Mouse (Mus musculus) left cerebral cortex, postnatal 25 days (tissue): Measurements from ENCODE around the gene Ins2. TPM values are rescaled to one million over a fixed set of nuclear protein-coding genes. Genes with fewer than 3 reads are reported as not detected.

Experiments
- DNase-seq, 2 experiments: peaks; one replicate each; pipeline ENCODE4 v3.0.0; 2022; ENCODE audit warnings: low spot score in 2 of 2, mixed read lengths in 1 of 2
- intact Hi-C: fragments of 180-260 bp; cut with DNase I; formaldehyde crosslinking; loops from one replicate; pipeline ENCODE4 v1.15.1; 2025
- microRNA-seq, 2 experiments: library from miRNA; unstranded; fragments of <30 nt; microRNA quantifications; one replicate each; pipeline ENCODE4 v1.2.0; 2022
- total RNA-seq, 2 experiments: library from RNA; stranded (reverse); gene quantifications; 2 replicates each; pipeline ENCODE4 v1.2.3; 2021

Gene Ins2
- total RNA-seq, 2 experiments from 2014 or later: not detected

DNA sequence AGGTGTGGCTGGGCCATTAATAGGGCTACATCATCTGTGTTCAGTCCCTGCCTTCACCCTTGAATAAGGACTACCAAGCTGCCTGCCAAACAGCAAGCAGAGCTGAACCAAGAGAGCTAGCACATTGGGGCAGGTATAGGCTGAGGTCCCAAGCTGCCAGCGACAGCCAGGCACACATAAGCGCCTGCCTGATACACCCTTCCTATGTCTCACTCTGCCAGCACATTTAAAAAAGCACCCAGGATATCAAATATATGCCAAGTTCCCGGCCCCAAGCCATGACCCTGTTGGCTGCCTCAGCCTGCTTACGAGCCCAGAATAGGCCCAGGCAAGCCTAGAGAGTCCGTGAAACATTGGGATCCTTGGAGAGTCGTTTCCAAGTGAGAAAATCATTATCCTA, 113.4 kb downstream of the Ins2 start:
- no peak for DNase-seq
- intact Hi-C loops: no loop called here

Small RNAs within 50 kb of the gene (microRNA-seq; reads per million reads assigned to microRNA genes)
- 106 to 133 reads per million in 2 experiments for gene Mir483

Other genes with a start within 250 kb of the Ins2 start
- gene Tnnt3, start 244.5 kb downstream of the Ins2 start, total RNA-seq: not detected
- gene Mrpl23, start 210.7 kb downstream of the Ins2 start, total RNA-seq: 1 to 10 TPM; 3.3 to 6.9 TPM
- gene Igf2, start 76.6 kb downstream of the Ins2 start, total RNA-seq: 100 to 1,000 TPM; 104 to 130 TPM
- gene Gm49394, start 73.4 kb downstream of the Ins2 start, total RNA-seq: not detected
- 1 to 10 TPM; 1.3 to 2.0 TPM for gene Th, start 187.7 kb upstream of the Ins2 start, total RNA-seq
- gene Ascl2, start 225.9 kb upstream of the Ins2 start, total RNA-seq: not detected